Mouse (Mus musculus) liver, embryonic 14.5 days (tissue): ENCODE measurements around the gene Palm. TPM values are rescaled to one million over a fixed set of nuclear protein-coding genes. Genes with fewer than 3 reads are reported as not detected.
A peak's percentile ranks its signal among the peaks of the same experiment; 100 is the strongest.

Source experiments
- ATAC-seq: fragments of 200-750 bp; cut with Nextera tagmentation; 2 replicates; pipeline ENCODE4 v1.8.0; 2017; ENCODE audit warnings: moderate number of reproducible peaks, mild to moderate bottlenecking, moderate library complexity; ENCODE audit not compliant: insufficient read depth
- DNase-seq, 3 experiments: peaks; one replicate each; pipeline ENCODE4 v3.0.0-alpha.2; 2012 to 2013; ENCODE audit warnings: low read depth in 3 of 3, low spot score in 3 of 3
- H3K27ac ChIP-seq: fragments of 300-500 bp; sonication (generic); 2 replicates; pipeline ENCODE4 v1.5.1; 2014; ENCODE audit warnings: moderate library complexity, mild to moderate bottlenecking, control low read depth, inconsistent platforms
- H3K27me3 ChIP-seq: fragments of 300-500 bp; sonication (generic); 2 replicates; pipeline ENCODE4 v1.6.1; 2014; ENCODE audit warnings: mild to moderate bottlenecking, low read length, moderate library complexity; ENCODE audit not compliant: control insufficient read depth, insufficient read depth
- H3K36me3 ChIP-seq: fragments of 300-500 bp; sonication (generic); replicated peaks from 2 replicates; pipeline ENCODE4 v1.6.1; 2014; ENCODE audit warnings: low read depth; ENCODE audit not compliant: control insufficient read depth, insufficient read depth
- H3K4me1 ChIP-seq, 2 experiments: fragments of 200-500 bp in 1 of 2; fragments of 300-500 bp in 1 of 2; sonication (generic) in 1 of 2; replicated peaks; 2 replicates each; pipeline ENCODE4 v1.6.1; 2012 to 2014; ENCODE audit warnings: antibody characterized with exemption in 1 of 2, inconsistent platforms in 1 of 2, low read length in 1 of 2; ENCODE audit not compliant: control insufficient read depth in 2 of 2, insufficient read depth in 2 of 2
- H3K4me2 ChIP-seq: fragments of 300-500 bp; sonication (generic); 2 replicates; pipeline ENCODE4 v1.6.1; 2014; ENCODE audit warnings: low read depth, mild to moderate bottlenecking, control low read depth, moderate library complexity
- H3K4me3 ChIP-seq, 2 experiments: fragments of 200-500 bp in 1 of 2; fragments of 300-500 bp in 1 of 2; sonication (generic) in 1 of 2; 2 replicates each; pipeline ENCODE4 v1.5.1; 2012 to 2014; ENCODE audit warnings: low read depth in 2 of 2, low read length in 2 of 2, mild to moderate bottlenecking in 2 of 2, control low read depth in 1 of 2, inconsistent platforms in 1 of 2, moderate library complexity in 1 of 2; ENCODE audit not compliant: insufficient read depth in 1 of 2
- H3K9ac ChIP-seq: fragments of 300-500 bp; sonication (generic); replicated peaks from 2 replicates; pipeline ENCODE4 v1.6.1; 2014; ENCODE audit warnings: mild to moderate bottlenecking, control low read depth, moderate library complexity
- H3K9me3 ChIP-seq: fragments of 300-500 bp; sonication (generic); 2 replicates; pipeline ENCODE4 v1.6.1; 2016; ENCODE audit warnings: low read length, mixed read lengths; ENCODE audit not compliant: control insufficient read depth
- CTCF ChIP-seq: IDR thresholded peaks from 2 replicates; pipeline ENCODE4 v1.5.1; 2016; ENCODE audit warnings: antibody characterized with exemption, low read depth, control low read depth
- EP300 ChIP-seq: IDR thresholded peaks from 2 replicates; pipeline ENCODE4 v1.6.1; 2016; ENCODE audit warnings: antibody characterized with exemption, low read depth
- WGBS: fragments of 180-500 bp; shearing (Covaris S2); extraction: QIAGEN DNeasy Blood & Tissue Kit; methylation state at CpG from one replicate; pipeline ENCODE4 v1.1.7; 2014; ENCODE audit not compliant: insufficient replicate concordance; 5-methylcytosine and 5-hydroxymethylcytosine counted together
- polyA plus RNA-seq, 2 experiments: library from polyadenylated mRNA; depleted of rRNA in 1 of 2; stranded (reverse) in 1 of 2; unstranded in 1 of 2; fragments of >200 nt; fragmentation: Nextera tagmentation in 1 of 2; extraction: Ambion mirVana in 1 of 2; gene quantifications; 2 replicates each; pipeline versions ENCODE4 v1.2.1 to v1.2.3; 2012 to 2014

Gene Palm
- polyA plus RNA-seq (2012; rRNA removed) (3.4 and 3.5 TPM in 2 replicates), polyA plus RNA-seq (2014; fragmentation: Nextera tagmentation; extraction: Ambion mirVana) (4.0 and 4.1 TPM in 2 replicates)

DNA sequence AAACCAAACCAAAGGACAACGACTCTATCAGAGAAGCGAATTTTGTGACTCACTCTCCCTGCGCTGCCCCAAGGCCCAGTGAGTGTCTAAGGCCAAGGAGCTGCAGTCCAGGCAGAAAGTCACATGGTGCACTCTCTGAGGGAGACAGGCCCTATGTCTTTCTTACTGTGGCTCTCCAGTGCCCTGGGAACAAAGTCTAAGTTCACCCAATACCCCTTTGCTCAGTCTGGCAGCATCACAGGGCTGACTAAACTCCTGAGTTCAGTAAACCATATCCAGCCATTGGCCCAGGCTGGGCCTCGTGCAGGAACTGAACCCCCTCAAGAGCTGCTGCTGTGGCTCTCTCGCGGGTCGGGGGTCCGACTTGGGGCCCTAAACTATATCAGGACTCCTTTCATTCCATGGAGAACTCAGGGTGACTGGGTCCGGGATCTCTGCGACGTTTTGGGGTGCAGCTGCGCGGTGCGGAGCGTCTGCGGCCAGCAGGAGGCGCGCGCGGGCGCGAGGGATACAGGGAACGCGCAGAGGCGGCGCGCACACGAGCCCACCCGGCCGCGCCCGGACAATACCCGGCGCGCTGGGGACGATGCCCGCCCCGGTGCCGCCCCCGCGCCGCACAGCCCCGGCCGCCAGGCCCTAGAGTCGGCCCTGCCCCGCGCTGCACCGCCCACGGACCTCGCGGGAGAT is at the start of gene Palm:
Palm (plus strand) TSS at position 522 of the 687 bp plus-strand sequence.
- peak within 1 kb of the TSS; percentile 72 for H3K4me2 ChIP-seq
- peak within 1 kb of the TSS; percentile 37; the same call in 1 of the 2 replicates for H3K9ac ChIP-seq
- ATAC-seq (peak; percentile 33; the same call in 1 of the 2 replicates), DNase-seq (no peak)
- H3K4me3 ChIP-seq, result peak within 1 kb of the TSS; percentile 52 to 63
- TF ChIP-seq CTCF (peak; percentile 82), EP300 (no peak)
- no peak within 1 kb of the TSS for H3K27ac ChIP-seq
- H3K9me3 ChIP-seq, result no peaks in the 10 kb centered on the region
- peaks cover 3% of the 10 kb centered on the region; the same call in 1 of the 2 replicates for H3K27me3 ChIP-seq
- peaks cover 0 to 9% of the 10 kb centered on the region in 2 experiments; a peak in 3 of 4 replicates for H3K4me1 ChIP-seq
- no peaks in the 10 kb centered on the region for H3K36me3 ChIP-seq
- 6% methylated on average over 49 of the region's 51 CpGs for WGBS

DNA sequence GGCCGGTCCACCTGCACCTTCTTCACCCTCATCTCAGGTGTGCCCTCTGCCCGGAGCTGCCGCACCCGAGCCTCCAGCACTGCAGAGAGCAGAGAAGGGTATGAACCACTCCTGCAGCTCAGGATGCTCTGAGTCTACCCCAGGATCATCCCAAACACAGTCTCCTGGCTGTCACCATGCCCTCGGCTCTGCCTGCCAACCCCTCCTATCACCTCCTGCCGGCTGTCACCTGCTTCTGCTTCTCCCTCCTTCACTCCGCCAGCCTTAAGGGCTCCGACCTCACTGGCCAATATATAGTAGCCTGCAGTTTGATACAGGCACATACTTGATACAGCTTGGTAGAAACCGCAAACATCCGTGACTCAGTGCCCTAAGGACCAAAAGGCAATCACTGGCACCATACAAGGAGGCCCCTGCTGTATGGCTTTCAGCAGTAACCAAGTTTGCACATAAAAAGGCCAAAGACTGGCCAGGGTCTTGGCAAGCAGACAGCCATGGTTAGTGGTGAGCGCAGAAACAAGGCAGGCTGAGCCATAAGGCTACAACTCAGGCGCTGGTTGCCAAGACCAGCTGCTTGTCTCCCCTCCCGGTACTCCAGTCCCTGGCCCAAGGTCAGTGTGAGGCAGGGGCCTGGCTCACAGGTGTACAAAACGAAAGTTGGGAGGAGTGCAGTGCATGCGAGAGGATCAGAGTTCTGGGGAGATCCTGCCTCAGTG is 49.6 kb upstream of the Palm start:
- Histone ChIP-seq H3K9ac (no peak overlapping the region), H3K4me2 (no peak overlapping the region), H3K27me3 (no peaks in the 10 kb centered on the region), H3K4me3 (no peak overlapping the region), H3K4me1 (peaks cover 11 to 12% of the 10 kb centered on the region in 2 experiments), H3K27ac (no peak overlapping the region), H3K36me3 (peaks cover 14% of the 10 kb centered on the region), H3K9me3 (no peaks in the 10 kb centered on the region)
- ATAC-seq (no peak), DNase-seq (no peak)
- no peak for TF ChIP-seq CTCF
- TF ChIP-seq EP300, result no peak
- WGBS, result 86% methylated on average over 15 of the region's 15 CpGs

DNA sequence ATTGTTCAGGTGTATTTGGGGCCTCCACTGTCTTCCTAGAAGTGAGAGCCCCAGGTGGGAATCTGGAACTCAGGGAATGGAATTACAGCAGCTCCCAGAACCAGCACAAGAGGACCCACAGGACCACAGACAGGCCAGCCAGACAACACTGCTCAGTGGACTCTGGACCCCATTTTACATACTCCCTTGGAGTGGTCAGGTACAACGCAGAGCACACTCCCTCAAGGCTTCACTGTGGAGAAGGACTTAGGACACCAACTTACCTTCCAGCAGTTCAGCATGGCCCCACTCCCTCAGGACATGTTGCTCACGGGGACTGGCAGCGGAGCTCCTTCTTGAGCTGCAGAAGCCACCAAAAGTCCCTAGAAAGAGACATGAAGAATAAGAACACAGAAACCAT is 48.0 kb upstream of the Palm start:
- DNase-seq (no peak), ATAC-seq (no peak)
- H3K9me3 ChIP-seq, result no peaks in the 10 kb centered on the region
- TF ChIP-seq CTCF (no peak), EP300 (no peak)
- H3K4me3 ChIP-seq, result peak overlapping the region; percentile 61 to 88
- peaks cover 11 to 12% of the 10 kb centered on the region in 2 experiments for H3K4me1 ChIP-seq
- H3K27ac ChIP-seq, result no peak overlapping the region
- H3K27me3 ChIP-seq, result no peaks in the 10 kb centered on the region
- H3K4me2 ChIP-seq, result peak overlapping the region; percentile 80
- 87% methylated on average over 3 of the region's 3 CpGs for WGBS
- H3K9ac ChIP-seq, result no peak overlapping the region; the same call in 1 of the 2 replicates
- peaks cover 3% of the 10 kb centered on the region for H3K36me3 ChIP-seq

DNA sequence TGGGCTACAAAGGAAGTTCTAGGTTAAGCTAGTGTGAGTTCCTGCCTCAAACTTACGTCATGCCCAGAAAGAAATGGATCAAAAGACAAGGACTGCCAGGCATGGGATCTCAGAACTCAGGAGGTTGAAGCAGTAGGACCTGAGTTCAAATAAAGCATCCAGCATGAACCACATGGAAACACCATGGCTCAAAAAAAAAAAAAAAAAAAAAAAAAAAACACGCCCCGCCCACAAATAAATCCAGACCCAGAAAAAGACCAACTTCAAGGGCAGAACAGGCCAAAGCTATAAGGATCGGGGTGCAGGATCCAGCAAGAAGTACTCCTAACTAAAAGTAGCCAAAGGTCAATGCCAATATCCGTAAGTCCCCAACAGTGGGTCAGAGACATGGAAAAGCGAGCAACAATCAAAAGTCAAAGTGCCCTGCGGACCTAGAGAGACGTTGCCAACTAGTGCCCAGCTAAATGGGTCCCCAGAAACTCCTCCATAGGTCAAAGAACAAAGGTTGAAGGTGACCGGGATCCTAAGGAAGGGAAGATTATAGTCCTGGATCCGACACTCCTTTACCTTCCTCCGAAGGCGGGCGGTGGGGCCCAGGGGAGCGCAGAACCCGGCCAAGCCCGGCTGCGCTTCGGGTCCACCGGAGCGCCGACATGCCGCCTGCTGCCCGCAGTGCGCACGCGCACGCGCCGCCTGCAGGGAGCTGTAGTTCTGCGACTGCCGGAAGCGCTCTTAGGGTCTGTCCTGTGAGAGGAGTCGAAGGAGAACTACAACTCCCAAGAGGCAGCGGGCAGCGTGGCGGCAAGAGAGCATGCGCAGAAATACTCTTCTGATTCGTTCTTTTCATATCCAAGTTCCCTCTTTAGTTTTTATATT is 47.2 kb upstream of the Palm start, which contains the start of gene Polrmt:
Polrmt (minus strand) TSS at position 684 of the 876 bp plus-strand sequence.
- peaks cover 11 to 12% of the 10 kb centered on the region in 2 experiments for H3K4me1 ChIP-seq
- peak within 1 kb of the TSS; percentile 61 to 88 for H3K4me3 ChIP-seq
- peak within 1 kb of the TSS; percentile 48 for H3K9ac ChIP-seq
- ATAC-seq (peak; percentile 97), DNase-seq (peak; percentile 95 to 96 (median 95))
- TF ChIP-seq EP300 (no peak), CTCF (peak; percentile 70)
- H3K27me3 ChIP-seq, result no peaks in the 10 kb centered on the region
- 2% methylated on average over 38 of the region's 38 CpGs for WGBS
- H3K27ac ChIP-seq, result peak within 1 kb of the TSS; percentile 83
- H3K9me3 ChIP-seq, result no peaks in the 10 kb centered on the region
- no peaks in the 10 kb centered on the region; the same call in 1 of the 2 replicates for H3K36me3 ChIP-seq
- H3K4me2 ChIP-seq, result peak within 1 kb of the TSS; percentile 80
